Mouse (Mus musculus) heart, postnatal 14 days (tissue): ENCODE data around the gene Zbtb41. TPM values are rescaled to one million over a fixed set of nuclear protein-coding genes. Genes with fewer than 3 reads are reported as not detected.
"Not testable (repeated sequence)": the region's sequence is repeated elsewhere in the genome, so short reads cannot be mapped to it uniquely, and the experiment has no call there.

ENCODE experiments used
- DNase-seq, 2 experiments: peaks; one replicate each; pipeline ENCODE4 v3.0.0; 2021 to 2022
- intact Hi-C: fragments of 180-260 bp; cut with DNase I; formaldehyde crosslinking; loops from one replicate; pipeline ENCODE4 v1.15.1; 2025
- long read RNA-seq, 2 experiments: library from polyadenylated mRNA; stranded (forward); transcript quantifications; one replicate each; pipeline ENCODE4 v2.0.0; 2021
- total RNA-seq, 2 experiments: library from RNA; stranded (reverse); gene quantifications; 2 replicates each; pipeline ENCODE4 v1.2.3; 2021

Zbtb41 gene
- 10 to 100 TPM; 23.4 to 24.9 TPM for total RNA-seq
- long read RNA-seq, experiment 1, partial matches to known transcripts, result 2 of 9 reads
- long read RNA-seq, experiment 1, other reads (novel, unspliced or antisense), result 7 of 9 reads
- long read RNA-seq, experiment 2, partial matches to known transcripts, result 2 of 5 reads
- long read RNA-seq, experiment 2, other reads (novel, unspliced or antisense), result 3 of 5 reads

DNA sequence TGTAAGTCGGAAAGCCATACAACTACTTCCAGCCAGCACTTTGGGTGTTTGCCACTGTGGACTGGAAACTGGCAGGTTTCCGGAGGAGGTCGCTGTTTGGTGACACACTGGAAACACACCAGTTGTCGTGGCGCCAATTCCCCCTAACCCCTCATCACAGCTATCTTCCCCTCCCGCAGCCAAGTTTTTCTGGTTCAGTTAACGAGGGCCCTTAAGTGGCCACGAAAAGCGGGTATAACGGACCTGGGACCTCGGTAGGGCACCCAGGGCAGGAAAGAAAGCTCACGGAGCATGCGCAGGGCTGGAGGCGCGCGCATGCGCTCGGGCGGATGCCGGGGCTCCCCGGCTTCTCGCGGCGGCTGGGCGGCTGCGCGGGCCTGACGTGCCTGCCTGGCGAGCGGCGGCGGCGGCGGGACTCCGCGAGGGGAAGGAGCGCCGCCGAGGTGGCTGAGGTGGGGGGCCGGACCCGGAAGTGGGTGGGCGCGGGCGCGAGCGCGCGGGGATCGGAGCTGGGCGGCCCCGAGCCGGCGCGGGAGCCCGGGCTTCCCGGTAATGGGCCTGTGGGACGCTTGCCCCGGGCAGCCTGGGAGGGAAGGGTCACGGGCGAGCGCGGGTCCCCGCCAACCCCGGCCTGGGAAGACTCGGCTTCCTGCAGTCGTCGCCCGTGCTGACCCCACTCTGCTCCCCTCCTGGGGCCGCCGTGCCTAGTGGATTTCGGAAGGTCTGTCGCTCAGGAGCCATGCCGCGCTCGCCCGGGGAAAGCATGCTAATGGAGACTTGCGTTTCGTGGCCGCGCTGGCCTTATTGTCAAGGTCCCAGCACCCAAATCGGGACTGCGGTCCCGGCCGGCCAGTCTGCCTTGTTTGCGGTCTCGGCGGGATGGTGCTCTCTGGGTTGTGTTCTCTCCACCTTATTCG is at the start of gene Zbtb41:
Gene Zbtb41 (plus strand): TSS at position 414 of the 917 bp plus-strand sequence.
- intact Hi-C loops, result loop anchor here (5.0 kb wide), 1 partner anchor 35 kb away; no protein-coding TSS in a partner anchor
- DNase-seq, result peak; percentile 93 to 95

DNA sequence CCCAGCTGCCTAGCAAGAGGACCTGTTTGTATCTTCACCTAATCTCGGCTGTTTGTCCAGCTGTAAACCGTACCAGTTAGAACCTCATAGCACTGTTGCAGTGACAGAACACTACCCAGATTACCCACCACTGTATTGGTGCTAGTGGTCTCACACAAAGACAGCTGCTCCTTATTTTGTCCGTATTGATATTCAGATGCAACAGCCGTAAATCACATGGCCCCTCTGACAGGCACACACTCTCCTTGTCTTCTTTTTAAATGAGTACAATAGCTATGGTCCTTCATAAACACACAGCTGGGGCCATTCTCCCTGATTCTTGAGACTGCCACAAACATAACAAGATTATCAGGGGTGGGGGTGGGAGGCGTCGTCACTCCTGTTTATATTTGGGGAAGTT is 46.2 kb upstream of the Zbtb41 start:
- no peak for DNase-seq
- intact Hi-C loops, result no loop called here

DNA sequence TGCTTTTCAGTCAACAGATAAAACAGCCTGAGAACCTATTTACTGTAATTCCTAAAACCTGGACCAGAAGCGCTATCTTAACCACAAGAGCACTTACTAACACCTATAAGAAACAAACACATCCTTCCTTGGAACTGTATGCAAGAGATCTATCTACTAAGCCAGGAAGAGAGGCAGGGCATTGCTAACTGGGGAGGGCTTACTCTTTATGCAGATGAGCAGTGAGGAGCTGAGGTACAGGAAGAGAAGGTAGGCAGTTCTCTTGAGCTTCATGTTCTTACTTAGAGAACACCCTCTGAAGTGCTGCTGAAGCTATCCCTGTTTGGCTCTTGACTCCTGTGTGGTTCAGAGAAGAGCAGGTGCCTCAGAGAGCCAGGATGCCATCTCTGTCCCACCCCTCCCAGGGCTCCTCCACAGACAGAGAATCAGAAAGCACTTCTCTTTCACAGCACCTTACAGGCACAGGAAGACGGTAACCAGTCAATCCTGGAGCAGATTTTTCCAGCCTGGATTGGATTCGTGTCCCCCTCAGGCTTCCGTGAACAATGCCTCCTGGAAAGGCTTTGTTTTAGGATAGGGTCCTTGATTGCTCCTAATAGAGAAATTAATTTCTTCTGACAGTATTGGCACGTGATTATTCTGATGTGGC is 45.3 kb upstream of the Zbtb41 start, which contains the start of gene Crb1:
Gene Crb1 (minus strand): TSS at position 463 of the 649 bp plus-strand sequence.
- intact Hi-C loops, result no loop called here
- no peak for DNase-seq

DNA sequence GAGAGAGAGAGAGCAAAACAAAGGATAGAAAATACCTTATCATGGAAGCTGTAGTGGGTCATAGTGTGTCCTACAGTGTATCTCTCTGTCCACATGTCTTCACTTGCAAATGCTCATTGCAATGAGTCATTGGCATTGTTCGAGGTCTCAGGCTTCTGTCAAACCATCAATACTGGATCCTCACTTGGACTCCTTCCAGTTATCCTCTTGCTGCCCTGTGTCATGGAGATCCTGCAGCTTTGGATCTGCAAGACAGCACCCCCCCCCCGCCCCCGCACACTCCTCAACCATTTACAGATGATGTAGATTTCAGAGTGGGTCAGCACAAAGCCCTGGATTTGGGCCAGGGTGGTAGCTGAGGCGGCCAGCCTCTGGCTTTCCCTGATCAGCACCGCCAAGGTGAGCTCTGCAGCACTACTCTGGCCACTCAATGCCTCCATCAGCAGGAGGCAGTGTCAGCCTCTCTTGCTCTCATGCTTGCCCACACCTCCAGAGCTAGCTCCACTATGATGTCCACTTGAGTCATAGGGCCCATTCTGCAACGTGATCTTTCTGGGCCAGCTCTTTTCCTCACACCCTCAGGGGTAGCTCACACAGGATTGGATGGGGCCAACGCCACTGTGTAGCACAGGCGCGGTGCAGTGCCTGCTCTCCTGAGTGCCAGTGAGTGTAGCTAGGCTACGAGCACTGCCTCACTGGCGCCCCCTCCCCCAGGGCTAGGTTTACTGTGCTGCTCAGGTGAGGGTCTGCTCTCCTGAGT is 43.0 kb upstream of the Zbtb41 start:
- intact Hi-C loops, result no loop called here

DNA sequence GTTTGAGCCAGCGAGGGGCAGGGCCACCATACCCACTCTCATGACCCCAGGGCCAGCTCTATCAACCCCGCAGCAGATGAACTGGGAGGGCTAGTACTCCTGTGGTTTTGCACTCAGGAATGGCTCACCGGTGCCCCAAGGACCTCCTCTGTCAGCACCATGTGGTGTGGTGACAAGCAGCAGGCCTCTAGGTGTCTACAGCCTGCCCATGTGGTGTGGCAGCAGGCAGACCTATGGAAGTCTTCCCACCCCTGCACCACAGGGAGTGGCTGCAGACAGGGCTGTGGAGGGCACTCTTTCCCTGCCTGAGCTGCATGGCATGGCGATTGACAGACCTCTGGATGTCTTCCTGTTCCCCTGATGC is 42.5 kb upstream of the Zbtb41 start:
- intact Hi-C loops, result no loop called here
- no peak for DNase-seq

More for the DNA sequence above, 43.0 kb upstream of the Zbtb41 start:
- no peak for DNase-seq

DNA sequence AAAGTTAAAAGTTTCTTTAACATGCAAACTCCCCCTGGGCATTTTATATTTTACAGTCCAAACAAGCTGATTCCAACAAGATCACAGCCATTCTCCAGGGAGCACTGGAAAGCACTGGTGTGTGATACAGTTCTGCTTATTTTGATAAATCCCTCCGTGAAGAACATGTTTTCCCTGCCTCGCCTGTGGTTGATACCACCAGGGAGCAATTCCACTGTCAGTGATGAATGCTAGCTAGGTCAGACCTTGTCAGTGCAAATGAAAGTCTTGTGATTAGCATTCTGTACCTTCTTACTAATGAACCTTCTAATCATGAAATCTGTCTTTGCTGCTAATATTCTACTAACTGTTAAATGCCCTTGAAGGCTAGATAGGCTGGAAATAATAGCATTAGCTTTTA is 30.3 kb upstream of the Zbtb41 start:
- DNase-seq, result no peak
- intact Hi-C loops, result no loop called here

DNA sequence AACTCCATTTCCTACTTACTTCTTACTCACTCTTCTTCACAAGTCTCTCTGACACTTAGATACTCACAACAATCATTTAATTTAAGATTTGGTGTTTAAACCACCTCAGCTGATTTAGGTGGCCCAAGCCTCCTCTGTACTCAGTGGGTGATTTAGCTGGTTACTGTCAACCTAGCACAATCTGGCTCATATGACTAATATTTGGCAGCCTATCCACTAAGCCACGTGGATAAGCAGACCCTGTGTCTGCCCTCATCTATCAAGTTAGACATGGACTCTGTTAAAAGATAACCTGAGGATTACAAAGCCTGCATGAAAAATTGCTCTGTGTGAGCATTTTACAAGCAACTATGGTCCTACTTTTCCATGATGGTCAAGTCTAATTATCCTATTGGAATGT is 25.5 kb upstream of the Zbtb41 start:
- no peak for DNase-seq
- intact Hi-C loops, result no loop called here

DNA sequence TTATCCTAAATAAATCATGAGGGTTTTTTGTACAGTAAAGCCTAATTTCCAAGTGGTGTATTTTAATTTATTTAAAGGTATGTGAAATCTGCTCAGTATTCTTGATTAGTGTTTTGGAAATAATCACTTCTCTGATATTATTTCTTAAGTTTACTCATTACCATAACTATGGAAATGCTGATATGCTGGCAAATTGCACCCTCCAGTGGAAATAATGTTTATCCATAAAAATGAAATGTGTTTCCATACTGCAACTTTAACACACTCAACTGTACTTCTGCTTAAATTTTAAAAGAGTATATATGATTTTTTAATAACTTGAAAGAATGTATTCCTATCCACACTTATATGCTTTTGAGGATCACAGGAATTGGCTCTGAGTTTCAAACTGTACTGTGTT is 16.3 kb upstream of the Zbtb41 start:
- intact Hi-C loops, result no loop called here
- DNase-seq, result no peak

DNA sequence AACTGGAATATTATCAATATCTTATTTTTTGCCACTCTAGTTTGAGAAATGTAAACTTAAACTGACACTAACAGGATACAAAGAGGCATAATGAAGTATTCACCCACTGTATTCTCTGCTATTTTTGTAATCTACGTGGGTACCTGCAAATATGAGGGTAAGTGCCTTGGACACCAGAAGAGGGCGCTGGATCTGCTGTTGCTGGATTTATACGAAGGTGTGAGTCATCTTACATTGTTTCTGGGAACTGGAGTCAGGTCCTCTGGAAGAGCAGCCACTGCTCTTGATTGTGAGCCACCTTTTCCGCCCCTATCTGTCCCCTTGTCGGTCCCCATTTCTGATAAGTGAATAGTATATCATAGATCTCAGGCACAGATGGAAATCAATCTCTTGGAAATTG is 14.4 kb upstream of the Zbtb41 start:
- no peak for DNase-seq
- intact Hi-C loops, result no loop called here

DNA sequence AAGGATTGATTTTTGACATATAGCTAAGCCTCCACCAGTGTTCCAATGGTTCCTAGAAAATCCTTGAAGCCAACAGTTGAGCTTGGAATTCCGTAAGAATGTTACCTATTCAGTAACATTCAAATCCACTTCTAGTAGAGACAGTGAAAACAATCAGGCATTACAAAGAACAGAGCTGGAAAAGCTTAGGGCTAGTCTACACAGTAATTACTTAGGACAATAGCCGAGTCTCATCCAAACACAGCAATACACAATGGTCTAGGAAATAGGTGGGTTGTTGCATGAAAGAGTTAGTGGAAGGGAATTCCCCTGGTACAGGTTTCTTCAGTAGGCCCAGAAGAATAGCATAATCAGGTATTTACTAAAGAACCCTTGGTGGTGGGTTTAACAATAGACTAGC is 9.7 kb upstream of the Zbtb41 start:
- intact Hi-C loops, DNase-seq: not testable (repeated sequence)

DNA sequence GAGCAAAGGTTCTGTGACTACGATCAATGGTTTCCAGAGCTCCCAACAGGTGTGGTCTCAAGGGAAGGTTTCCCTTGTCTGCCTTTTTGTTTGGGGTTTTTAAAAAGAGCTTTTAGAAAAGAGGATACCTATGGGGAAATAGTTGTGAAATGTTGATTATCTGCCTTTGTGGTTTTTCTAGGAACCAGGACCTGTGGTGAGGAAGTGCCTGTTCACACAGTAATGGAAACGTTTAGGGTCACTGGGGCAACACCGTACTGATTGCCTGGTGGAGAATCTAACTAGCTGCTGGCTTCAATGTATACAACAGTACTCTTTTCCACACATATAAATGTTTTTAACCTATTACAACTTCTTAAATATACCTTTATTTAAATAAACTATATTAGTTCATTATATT is 8.6 kb upstream of the Zbtb41 start:
- no peak for DNase-seq
- intact Hi-C loops, result no loop called here

DNA sequence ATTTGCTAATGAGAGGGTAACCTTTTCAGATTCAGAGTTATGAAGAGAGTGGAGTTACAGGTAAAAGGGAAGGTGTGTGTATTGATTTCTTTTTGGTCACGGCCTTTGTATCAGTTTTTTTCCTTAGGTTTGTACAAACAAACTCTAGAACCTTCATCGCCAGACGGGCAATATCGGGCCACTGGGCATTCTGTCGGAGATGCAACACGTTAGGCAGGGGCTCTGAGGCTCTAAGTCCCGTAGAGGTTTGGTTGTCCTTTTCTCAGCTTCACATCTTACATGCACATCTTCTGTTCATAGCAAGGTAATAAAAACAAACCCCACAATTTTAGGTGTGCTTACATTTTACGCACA is 590 bp upstream of the Zbtb41 start:
- intact Hi-C loops, result loop anchor here (5.0 kb wide), 1 partner anchor 36 kb away; no protein-coding TSS in a partner anchor
- no peak for DNase-seq

DNA sequence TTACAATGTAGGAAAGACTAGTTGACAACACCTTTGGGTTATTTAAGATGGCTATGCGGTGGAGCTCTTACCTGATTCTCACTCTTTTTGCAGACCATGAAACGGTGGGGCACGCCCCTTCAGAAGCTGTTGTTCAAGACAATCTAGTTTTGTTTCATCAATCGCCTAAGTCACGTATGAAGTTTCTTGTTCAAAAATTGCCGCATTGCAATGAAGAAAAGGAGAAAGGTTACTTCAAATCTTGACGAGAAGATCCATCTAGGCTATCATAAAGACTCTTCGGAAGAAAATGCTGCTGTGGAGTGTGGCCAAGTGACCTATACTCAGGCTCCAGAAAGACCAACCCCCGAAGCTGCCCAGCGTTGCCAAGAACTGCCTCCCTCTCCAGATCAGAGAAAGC is 853 bp downstream of the Zbtb41 start:
- intact Hi-C loops, result loop anchor here (5.0 kb wide), 1 partner anchor 34 kb away; no protein-coding TSS in a partner anchor

DNA sequence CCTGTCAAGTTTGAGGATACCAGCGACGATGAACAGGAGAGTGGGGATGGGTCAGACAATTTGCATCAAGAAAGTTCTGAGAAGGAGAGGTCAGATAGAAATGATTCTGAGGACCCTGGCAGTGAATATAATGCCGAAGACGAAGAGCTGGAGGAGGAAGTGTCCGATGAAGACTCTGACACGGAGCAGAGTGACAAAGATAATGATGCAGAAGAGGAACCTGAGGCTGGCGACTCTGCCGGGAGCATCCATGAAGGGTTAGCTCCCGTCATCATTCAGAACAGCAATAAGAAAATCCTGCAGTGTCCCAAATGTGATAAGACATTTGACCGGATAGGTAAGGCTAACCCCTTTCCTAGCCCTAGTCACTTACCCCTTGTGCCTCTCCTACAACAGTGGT is 1.8 kb downstream of the Zbtb41 start:
- DNase-seq, result no peak
- intact Hi-C loops, result loop anchor here (5.0 kb wide), 1 partner anchor 33 kb away; no protein-coding TSS in a partner anchor

More for the DNA sequence above, 853 bp downstream of the Zbtb41 start:
- peak in 1 of 2 experiments; percentile 16 for DNase-seq

DNA sequence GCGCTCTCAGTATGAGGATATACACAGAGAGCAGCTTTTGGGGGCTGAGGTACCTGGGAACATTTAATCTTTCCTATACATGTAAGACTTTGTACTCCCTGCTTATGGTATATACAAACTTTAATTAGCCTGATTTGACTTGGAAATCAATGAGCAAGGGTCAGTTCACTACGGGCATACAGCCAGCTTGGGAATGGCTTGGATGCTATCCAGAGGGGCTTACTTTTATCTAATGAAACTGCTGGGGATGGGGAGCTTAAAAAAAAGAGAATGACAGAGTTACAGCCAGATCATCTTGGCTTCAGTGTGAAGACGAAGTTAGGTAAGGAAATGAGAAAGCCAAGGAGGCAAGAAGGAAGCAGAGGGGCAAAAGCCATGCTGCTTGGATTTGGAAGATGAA is 2.9 kb downstream of the Zbtb41 start:
- intact Hi-C loops, result no loop called here

DNA sequence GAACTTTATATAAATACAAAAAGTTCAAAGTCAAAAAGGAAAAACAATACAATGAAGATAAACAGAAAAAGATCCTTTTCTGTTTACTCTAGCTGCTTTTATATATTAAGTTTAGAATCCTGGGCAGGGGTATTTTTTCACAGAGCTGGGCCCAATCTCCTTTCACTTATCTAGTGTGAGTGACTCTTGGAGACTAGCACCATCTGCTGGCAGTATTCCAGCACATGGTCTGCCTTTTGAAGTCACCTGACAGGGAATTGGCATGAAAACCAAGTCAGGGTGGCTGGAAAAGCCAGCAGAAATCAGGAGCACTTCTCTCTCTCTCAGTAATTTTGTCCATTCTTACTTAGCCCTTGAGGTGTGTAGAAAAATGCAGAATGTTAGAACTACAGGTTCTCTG is 16.3 kb downstream of the Zbtb41 start:
- DNase-seq, result peak; percentile 13 to 21
- intact Hi-C loops, result no loop called here

More for the DNA sequence above, 2.9 kb downstream of the Zbtb41 start:
- no peak for DNase-seq

DNA sequence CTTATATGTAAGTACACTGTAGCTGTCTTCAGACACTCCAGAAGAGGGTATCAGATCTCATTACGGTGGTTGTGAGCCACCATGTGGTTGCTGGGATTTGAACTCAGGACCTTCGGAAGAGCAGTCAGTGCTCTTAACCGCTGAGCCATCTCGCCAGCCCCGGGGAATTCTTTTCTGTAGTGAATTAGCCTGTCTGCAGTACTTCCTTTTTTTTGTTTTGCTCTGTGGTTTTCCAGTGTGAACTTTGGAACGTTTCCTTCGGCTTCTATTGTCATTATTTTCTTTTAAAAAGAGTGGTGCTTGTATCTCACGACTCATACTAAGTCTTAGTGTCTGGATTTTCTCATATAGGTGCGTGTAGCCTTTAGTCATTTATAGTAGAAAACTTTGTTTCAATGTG is 21.0 kb downstream of the Zbtb41 start:
- intact Hi-C loops, DNase-seq: not testable (repeated sequence)

DNA sequence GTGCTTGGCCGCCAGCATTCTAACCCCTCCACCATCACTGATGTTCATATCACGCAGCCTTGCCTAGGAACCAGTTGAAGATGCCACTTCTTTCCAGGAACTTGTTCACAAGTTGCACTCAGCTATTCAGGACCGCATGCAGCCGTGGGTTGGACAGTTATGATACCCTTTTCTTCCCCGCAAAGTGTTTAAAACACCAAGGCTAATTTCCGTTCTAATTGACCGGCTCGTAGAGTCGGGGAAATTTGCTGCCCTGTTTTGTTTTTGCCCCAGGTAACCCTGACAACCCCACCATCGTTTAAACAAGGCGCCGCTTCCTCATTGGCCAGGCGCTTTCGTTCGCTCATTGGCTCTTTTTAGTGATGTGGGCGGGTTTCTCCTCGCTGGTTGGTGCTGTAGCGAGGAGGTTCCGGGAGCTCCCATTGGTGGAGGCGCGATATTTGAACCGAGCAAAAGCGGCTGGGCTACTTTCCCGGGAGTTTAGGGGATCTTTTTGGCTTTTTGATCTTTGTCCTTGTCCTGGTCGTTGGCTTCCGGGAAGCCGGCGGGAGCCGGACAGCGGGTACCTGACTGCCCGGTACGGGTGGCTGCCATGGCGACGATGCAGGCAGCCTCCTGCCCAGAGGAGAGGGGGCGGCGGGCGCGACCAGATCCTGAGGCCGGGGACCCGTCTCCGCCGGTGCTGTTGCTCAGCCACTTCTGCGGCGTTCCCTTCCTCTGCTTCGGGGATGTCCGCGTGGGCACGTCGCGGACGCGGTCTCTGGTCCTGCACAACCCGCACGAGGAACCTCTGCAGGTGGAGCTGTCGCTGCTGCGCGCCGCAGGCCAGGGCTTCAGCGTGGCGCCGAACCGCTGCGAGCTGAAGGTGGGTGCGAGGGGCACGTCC is 32.5 kb downstream of the Zbtb41 start, which contains the start of gene Aspm:
Gene Aspm (plus strand): TSS at position 433 of the 886 bp plus-strand sequence.
- intact Hi-C loops, result loop anchor here (5.0 kb wide), 1 partner anchor 32 kb away; the partner anchor contains the start of gene Zbtb41
- DNase-seq, result peak; percentile 85 to 89

DNA sequence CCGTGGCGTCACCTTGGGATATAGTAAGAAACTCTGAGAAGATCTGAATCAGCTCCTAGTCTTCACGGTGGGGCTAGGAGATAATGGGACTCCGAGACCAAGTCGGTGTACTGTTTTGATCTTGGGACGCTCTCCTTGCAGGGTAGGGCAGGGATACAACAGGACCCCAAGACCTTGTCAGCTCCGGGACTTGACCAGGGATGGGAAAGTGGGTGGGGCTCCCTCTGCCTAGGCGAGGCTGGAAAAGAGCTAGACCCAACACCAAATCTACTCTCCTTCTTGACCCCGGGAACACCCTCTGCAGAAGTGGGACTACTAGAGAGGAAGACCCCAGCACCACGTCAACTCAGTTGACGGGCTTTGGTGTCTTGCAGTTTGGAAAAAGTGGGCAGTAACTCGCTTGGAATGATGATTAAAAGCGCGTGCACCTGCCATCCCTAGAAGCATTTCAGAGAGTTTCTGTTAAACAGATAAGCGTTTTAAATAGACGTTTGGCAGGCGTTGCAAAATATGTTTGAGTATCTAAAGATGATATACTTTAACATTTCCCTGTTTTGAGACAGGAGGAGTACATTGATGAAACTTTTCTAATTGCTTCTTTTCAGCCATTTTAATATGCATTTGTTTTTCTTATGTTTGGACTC is 33.3 kb downstream of the Zbtb41 start:
- no peak for DNase-seq
- intact Hi-C loops, result loop anchor here (5.0 kb wide), 1 partner anchor 33 kb away; the partner anchor contains the start of gene Zbtb41
